Mouse (Mus musculus) gastrocnemius, adult 8-10 months (tissue): ENCODE measurements at regions not wholly inside any gene's neighbourhood (a gene's known extent, or its start where the extent isn't known, plus 50 kb on each side); places are given as distances from the start of the nearest gene placed in this dataset.

Source experiments
- DNase-seq, 2 experiments: peaks; one replicate each; pipeline ENCODE4 v3.0.0; 2022; ENCODE audit warnings: low spot score in 2 of 2

DNA sequence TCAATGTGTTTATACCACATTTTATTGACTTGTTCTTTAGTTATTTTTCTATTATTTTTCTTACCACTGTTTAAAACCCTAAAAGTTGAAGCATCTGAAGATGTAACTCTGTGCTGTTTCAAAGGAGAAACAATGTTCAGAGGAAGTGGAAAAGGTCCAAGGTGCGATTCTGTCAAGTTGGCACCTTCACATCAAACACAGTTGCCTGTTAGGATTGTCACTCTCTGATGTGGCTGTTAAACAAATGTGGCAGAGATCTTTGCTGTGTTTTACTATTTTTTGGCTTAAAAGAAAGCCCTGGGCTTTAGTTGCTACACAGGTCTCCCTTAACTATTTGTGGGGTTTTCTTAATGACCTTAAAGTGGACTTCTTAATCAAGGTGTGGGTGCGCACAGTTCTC, 190.2 kb upstream of the Cxcr4 start:
- DNase-seq: no peak

GRCm38 (mm10) chr1:128781871-128782270, 189.8 kb upstream of the Cxcr4 start:
- DNase-seq: no peak

GRCm38 (mm10) chr1:128781311-128781710, 189.2 kb upstream of the Cxcr4 start:
- DNase-seq: no peak

GRCm38 (mm10) chr1:128779586-128780158, 187.6 kb upstream of the Cxcr4 start:
- DNase-seq: no peak

GRCm38 (mm10) chr1:128772440-128772839, 180.3 kb upstream of the Cxcr4 start:
- DNase-seq: no peak

GRCm38 (mm10) chr1:128770786-128771185, 178.7 kb upstream of the Cxcr4 start:
- DNase-seq: no peak

GRCm38 (mm10) chr1:128767991-128768390, 175.9 kb upstream of the Cxcr4 start:
- no peak for DNase-seq

DNA sequence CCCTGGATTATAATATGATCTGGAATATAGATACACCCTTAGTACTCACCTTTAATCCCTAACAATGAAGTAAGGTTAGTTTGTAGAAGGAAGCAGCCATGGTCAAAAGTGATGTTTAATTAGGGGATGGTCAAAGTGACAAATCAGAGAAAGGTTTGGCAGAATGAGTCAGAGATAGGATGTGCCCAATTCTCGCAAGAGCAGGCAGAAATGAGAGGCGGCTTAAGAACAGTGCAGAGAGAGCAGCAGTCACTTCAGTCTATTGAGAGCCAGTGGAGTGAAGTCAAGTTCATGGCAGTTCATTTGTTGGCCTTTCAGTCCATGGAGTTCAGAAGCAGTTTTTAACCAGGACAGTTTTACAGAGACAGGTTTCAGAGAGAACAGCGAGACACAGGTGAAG, 175.3 kb upstream of the Cxcr4 start:
- DNase-seq: no peak

- no peak for DNase-seq
Measured at GRCm38 (mm10) chr1:128766894-128767268, 174.8 kb upstream of the Cxcr4 start.

GRCm38 (mm10) chr1:128766193-128766893, 174.2 kb upstream of the Cxcr4 start:
- DNase-seq: no peak

GRCm38 (mm10) chr1:128765626-128766025, 173.5 kb upstream of the Cxcr4 start:
- no peak for DNase-seq

- DNase-seq: no peak
Measured at GRCm38 (mm10) chr1:128765142-128765541, 173.0 kb upstream of the Cxcr4 start.

- DNase-seq: no peak
Measured at GRCm38 (mm10) chr1:128762854-128763253, 170.8 kb upstream of the Cxcr4 start.

- no peak for DNase-seq
Measured at GRCm38 (mm10) chr1:128762076-128762475, 170.0 kb upstream of the Cxcr4 start.

DNA sequence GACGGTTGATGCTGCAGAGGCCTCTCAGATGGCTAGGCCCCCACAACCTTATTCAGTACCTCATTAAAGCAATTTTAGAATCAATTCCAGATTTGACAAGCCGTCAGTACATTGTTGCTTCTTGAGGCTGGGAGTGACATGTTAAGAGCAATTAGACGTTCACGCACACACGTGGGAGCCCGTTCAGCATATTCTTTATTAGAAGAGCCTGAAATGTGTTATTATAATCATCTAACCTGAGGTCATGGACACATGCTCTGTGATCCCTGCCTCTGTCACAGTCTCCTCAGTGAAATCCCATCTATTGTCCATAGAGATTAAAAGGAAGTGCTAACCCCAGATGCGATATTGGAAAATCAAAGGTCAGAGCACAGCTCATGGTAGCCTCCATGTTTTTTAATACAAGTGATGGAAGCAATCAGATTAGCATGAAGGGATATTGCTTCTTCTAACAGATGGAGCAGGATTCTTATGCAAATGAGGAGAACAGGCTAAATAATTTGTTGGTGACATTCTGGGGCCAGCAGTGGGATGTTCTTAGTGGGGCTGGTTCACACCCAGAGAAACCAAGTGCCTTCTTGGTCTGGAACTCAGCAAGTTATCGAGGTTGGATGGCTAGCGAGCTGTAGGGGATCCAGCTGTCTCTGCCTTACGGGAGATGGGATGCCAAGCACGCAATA, 166.8 kb upstream of the Cxcr4 start:
- no peak for DNase-seq

GRCm38 (mm10) chr1:128758294-128758801, 166.3 kb upstream of the Cxcr4 start:
- DNase-seq: no peak

- no peak for DNase-seq
Measured at GRCm38 (mm10) chr1:128753427-128754012, 161.4 kb upstream of the Cxcr4 start.

DNA sequence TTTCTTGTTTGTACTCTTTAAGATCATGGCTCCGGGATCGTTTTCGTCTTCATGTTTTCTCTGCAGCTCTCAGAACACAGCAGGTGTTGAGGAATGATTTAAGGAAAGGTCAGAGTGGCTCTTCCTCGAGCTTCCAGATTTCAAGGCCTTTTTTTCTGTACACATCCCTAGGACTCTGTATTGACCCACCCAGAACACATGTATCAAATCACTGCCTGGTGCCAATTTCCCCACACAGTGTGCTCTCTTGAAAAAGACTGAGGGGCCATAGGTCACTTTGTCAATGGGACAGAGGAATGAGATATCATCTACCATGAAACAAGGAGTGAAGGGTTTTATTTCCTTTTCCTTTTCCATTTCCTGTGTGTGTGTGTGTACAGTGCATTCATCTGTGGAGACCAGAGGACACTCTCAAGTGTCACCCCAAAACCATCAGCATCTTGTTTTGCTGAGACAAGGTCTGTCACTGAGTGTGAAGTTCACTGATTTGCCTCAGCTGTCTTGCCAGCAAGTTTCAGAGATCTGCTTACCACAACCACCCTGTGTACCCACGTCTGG, 157.4 kb upstream of the Cxcr4 start:
- DNase-seq: no peak

GRCm38 (mm10) chr1:128747196-128747790, 155.2 kb upstream of the Cxcr4 start:
- no peak for DNase-seq

DNA sequence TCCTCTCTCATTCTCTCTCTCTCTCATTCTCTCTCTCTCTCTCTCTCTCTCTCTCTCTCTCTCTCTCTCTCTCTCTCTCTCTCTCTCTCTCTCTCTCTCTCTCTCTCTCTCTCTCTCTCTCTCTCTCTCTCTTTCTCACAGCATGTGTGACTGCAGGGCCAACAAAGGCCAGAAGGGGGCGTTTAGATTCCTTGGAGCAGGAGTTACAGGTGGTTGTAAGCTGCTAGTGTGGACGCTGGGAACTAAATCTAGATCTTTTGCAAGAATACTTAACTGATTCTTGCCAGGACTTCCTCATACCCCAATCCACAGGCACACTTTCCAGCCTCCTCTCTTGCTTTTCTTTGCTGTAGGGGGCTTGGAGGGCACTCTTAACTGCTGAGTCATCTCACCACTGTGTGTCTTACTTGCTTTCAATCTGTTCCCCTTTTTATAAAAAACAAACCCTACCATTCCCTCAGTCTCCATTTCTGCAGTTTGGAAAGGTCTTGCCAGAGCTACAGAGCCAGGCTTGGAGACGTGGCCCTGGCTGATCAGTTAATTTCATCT, 154.4 kb upstream of the Cxcr4 start:
- no peak for DNase-seq

DNA sequence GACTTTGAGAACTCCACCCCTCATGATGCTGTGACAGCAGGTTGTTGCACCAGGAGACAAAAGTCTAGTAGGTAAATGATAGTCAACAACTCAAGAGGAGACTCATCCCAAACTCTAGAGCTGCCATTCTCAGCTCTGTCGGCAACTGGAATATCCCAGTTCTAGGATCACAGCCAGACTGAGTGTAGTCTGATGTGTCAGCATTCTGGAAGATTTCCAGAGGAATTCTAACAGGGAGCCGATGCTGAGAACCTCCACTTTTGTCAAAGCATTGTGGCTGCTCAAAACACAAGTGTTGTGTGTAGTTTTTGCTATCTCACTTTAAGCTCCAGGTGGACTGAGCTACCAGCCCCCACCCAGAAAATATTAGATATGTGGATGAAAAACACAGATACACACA, 148.5 kb upstream of the Cxcr4 start:
- DNase-seq: no peak
